ENCODE assay signal across 16 mouse cellular contexts in genomic region chr11:34202769-34203168, GRCm38 (mm10).
"Had no signal": no experiment of that assay in that cellular context is flagged by ENCODE, and none has a peak within 500 bp of the region (broad histone marks: within the 10 kb centered on the region; RNA-seq: fewer than 3 reads in every experiment).

No protein-coding gene starts in this region.

- ATAC-seq: hindbrain, postnatal 0 days; intestine, embryonic 16.5 days; liver, embryonic 12.5 days had no signal

- DNase-seq: gastrocnemius, postnatal 14 days; gastrocnemius, postnatal 36 days; heart, adult 11 months; heart, adult 2 months; heart, postnatal 14 days; heart, postnatal 36 days; kidney, adult 11 months; kidney, adult 2 months; kidney, adult 9 months; kidney, postnatal 14 days; kidney, postnatal 36 days; layer of hippocampus, postnatal 36 days; left cerebral cortex, postnatal 4 days had no signal
